Mouse (Mus musculus) fat pad, adult 2 months (tissue): ENCODE measurements around the gene Perp.

Experiments
- DNase-seq: peaks from one replicate; pipeline ENCODE4 v3.0.0-alpha.2; 2011; ENCODE audit warnings: low read depth, low spot score; ENCODE audit errors: extremely low read depth

Gene Perp

GRCm38 (mm10) chr10:18861418-18861817 is 16.6 kb downstream of the Perp start:
- no peak for DNase-seq

- no peak for DNase-seq
Observed at GRCm38 (mm10) chr10:18863332-18863731, 18.5 kb downstream of the Perp start.

GRCm38 (mm10) chr10:18864753-18865152 is 19.9 kb downstream of the Perp start:
- DNase-seq: no peak

- no peak for DNase-seq
Observed at GRCm38 (mm10) chr10:18870990-18871389, 26.2 kb downstream of the Perp start.

GRCm38 (mm10) chr10:18876211-18876610 is 31.4 kb downstream of the Perp start:
- peak; percentile 95 for DNase-seq

GRCm38 (mm10) chr10:18878111-18878510 is 33.3 kb downstream of the Perp start:
- DNase-seq: peak; percentile 56

GRCm38 (mm10) chr10:18879160-18879559 is 34.3 kb downstream of the Perp start:
- peak; percentile 92 for DNase-seq

- no peak for DNase-seq
Observed at GRCm38 (mm10) chr10:18879690-18880089, 34.9 kb downstream of the Perp start.

- no peak for DNase-seq
Observed at GRCm38 (mm10) chr10:18882190-18882589, 37.4 kb downstream of the Perp start.

GRCm38 (mm10) chr10:18886918-18887625 is 42.3 kb downstream of the Perp start:
- no peak for DNase-seq

- DNase-seq: no peak
Observed at GRCm38 (mm10) chr10:18888751-18889150, 43.9 kb downstream of the Perp start.

- no peak for DNase-seq
Observed at GRCm38 (mm10) chr10:18889255-18889654, 44.4 kb downstream of the Perp start.

GRCm38 (mm10) chr10:18891110-18891509 is 46.3 kb downstream of the Perp start:
- DNase-seq: no peak

GRCm38 (mm10) chr10:18892102-18892501 is 47.3 kb downstream of the Perp start:
- no peak for DNase-seq

- no peak for DNase-seq
Observed at GRCm38 (mm10) chr10:18894259-18895166, 49.7 kb downstream of the Perp start.

GRCm38 (mm10) chr10:18904108-18904507 is 59.3 kb downstream of the Perp start:
- no peak for DNase-seq
